Mouse (Mus musculus) heart, embryonic 13.5 days (tissue): ENCODE measurements at regions not wholly inside any gene's neighbourhood (a gene's known extent, or its start where the extent isn't known, plus 50 kb on each side); places are given as distances from the start of the nearest gene placed in this dataset.

Experiments
- ATAC-seq: fragments of 200-750 bp; cut with Nextera tagmentation; 2 replicates; pipeline ENCODE4 v1.8.0; 2017; ENCODE audit warnings: moderate TSS enrichment; ENCODE audit not compliant: insufficient number of reproducible peaks, low FRiP score, low TSS enrichment; ENCODE audit errors: extremely low read depth
- H3K27ac ChIP-seq: fragments of 300-500 bp; sonication (generic); replicated peaks from 2 replicates; pipeline ENCODE4 v1.5.1; 2015; ENCODE audit warnings: moderate library complexity, mild to moderate bottlenecking, inconsistent platforms
- H3K27me3 ChIP-seq: fragments of 300-500 bp; sonication (generic); replicated peaks from 2 replicates; pipeline ENCODE4 v1.6.1; 2015; ENCODE audit warnings: mild to moderate bottlenecking, inconsistent platforms
- H3K36me3 ChIP-seq: fragments of 300-500 bp; sonication (generic); 2 replicates; pipeline ENCODE4 v1.6.1; 2015; ENCODE audit warnings: mild to moderate bottlenecking, inconsistent platforms
- H3K4me1 ChIP-seq: fragments of 300-500 bp; sonication (generic); 2 replicates; pipeline ENCODE4 v1.6.1; 2015; ENCODE audit warnings: inconsistent platforms
- H3K4me2 ChIP-seq: fragments of 300-500 bp; sonication (generic); 2 replicates; pipeline ENCODE4 v1.6.1; 2015; ENCODE audit warnings: inconsistent platforms, mild to moderate bottlenecking, moderate library complexity
- H3K4me3 ChIP-seq: fragments of 300-500 bp; sonication (generic); 2 replicates; pipeline ENCODE4 v1.5.1; 2015; ENCODE audit warnings: moderate library complexity, mild to moderate bottlenecking, inconsistent platforms
- H3K9ac ChIP-seq: fragments of 300-500 bp; sonication (generic); 2 replicates; pipeline ENCODE4 v1.6.1; 2015; ENCODE audit warnings: inconsistent platforms, mild to moderate bottlenecking, moderate library complexity
- H3K9me3 ChIP-seq: fragments of 300-500 bp; sonication (generic); 2 replicates; pipeline ENCODE4 v1.6.1; 2016; ENCODE audit warnings: inconsistent platforms
- WGBS: fragments of 180-500 bp; shearing (Covaris S2); methylation state at CpG from one replicate; pipeline ENCODE4 v1.1.7; 2015; ENCODE audit warnings: mixed read lengths; 5-methylcytosine and 5-hydroxymethylcytosine counted together

DNA sequence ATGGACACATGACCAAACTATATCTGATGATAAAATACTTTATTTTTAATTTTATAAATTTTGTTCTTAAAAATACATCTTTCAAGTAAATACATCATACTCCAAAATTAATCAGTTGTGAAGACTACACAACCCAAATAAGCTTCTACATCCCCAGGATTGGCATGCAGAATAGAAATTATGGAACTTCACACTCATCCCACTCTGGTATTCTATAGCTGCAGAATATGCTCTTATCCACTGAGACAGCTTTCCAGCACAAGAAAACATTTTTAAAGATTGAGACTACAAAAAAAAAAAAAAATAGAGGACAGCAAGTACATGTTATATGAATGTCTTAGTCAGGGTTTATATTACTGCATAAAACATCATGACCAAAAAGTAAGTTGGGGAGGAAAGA lies 94.4 kb downstream of the Gm11232 start:
- no peak overlapping the region for H3K27ac ChIP-seq
- no peak overlapping the region for H3K9ac ChIP-seq
- no peak overlapping the region for H3K4me2 ChIP-seq
- H3K27me3 ChIP-seq = no peaks in the 10 kb centered on the region
- no peak overlapping the region for H3K4me3 ChIP-seq
- no peaks in the 10 kb centered on the region for H3K36me3 ChIP-seq
- H3K4me1 ChIP-seq = no peaks in the 10 kb centered on the region
- H3K9me3 ChIP-seq = no peaks in the 10 kb centered on the region
- ATAC-seq = no peak

- Histone ChIP-seq H3K4me2 (no peak overlapping the region), H3K9ac (no peak overlapping the region), H3K27me3 (no peaks in the 10 kb centered on the region), H3K4me3 (no peak overlapping the region), H3K36me3 (no peaks in the 10 kb centered on the region), H3K27ac (no peak overlapping the region), H3K9me3 (no peaks in the 10 kb centered on the region), H3K4me1 (no peaks in the 10 kb centered on the region)
- WGBS = 88% methylated on average over 10 of the region's 10 CpGs
- ATAC-seq = no peak
Measured at GRCm38 (mm10) chr4:71640521-71640920, 117.2 kb downstream of the Gm11232 start.

DNA sequence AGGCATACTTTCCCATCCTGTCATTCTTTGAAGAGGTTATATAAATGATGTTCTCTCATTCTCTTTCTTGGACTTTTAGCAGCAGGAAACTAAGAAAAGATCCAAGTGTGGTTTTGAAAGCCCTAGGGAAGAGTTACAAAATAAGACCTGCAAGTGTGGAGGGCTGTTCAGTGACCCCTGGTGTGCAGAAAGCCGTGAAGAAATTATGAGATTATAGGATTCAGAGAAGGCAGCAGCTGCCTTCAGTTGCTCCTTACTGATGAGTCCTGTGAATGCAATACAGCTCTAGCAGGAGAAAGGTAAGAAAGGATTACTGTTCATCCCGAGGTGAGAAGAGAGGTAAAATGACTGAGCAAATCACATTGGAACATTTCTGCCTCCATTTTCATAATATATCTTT lies 130.7 kb downstream of the Gm11232 start:
- ATAC-seq = no peak
- Histone ChIP-seq H3K36me3 (no peaks in the 10 kb centered on the region), H3K27me3 (no peaks in the 10 kb centered on the region), H3K9me3 (0 out of 2 replicates have a peak, but pooled peaks cover 6% of the 10 kb centered on the region), H3K4me2 (no peak overlapping the region), H3K4me3 (no peak overlapping the region), H3K27ac (no peak overlapping the region), H3K4me1 (peaks cover 5% of the 10 kb centered on the region; the same call in 1 of the 2 replicates), H3K9ac (no peak overlapping the region)
- WGBS = 46% methylated on average over 2 of the region's 2 CpGs

- Histone ChIP-seq H3K4me3 (no peak overlapping the region), H3K9ac (no peak overlapping the region), H3K4me1 (peaks cover 5% of the 10 kb centered on the region; the same call in 1 of the 2 replicates), H3K9me3 (0 out of 2 replicates have a peak, but pooled peaks cover 7% of the 10 kb centered on the region), H3K27ac (no peak overlapping the region), H3K36me3 (no peaks in the 10 kb centered on the region), H3K4me2 (no peak overlapping the region), H3K27me3 (no peaks in the 10 kb centered on the region)
- 39% methylated on average over 1 of the region's 1 CpGs for WGBS
- ATAC-seq = no peak
Measured at GRCm38 (mm10) chr4:71626626-71627025, 131.1 kb downstream of the Gm11232 start.

DNA sequence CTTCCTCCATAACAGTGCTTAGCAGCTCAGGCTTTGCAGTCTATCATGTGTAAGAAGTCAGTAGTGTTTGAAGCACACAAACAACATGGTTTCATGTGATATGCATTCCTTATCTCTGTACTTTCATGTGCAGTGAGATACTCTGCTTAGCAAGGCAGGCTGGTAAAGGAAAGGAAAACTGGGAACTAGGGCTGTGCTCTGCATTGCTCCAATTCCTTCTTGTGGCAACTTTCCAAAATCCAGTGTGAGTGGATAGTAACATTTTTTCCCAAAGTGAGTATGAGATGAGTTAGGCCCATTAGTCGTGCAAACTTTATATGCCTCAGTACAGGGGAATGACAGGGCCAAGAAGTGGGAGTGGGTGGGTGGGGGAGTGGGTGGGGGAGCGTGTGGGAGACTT lies 133.0 kb downstream of the Gm11232 start:
- no peak overlapping the region for H3K4me3 ChIP-seq
- H3K27ac ChIP-seq = no peak overlapping the region
- H3K9ac ChIP-seq = no peak overlapping the region
- no peak for ATAC-seq
- 0 out of 2 replicates have a peak, but pooled peaks cover 7% of the 10 kb centered on the region for H3K9me3 ChIP-seq
- H3K4me2 ChIP-seq = no peak overlapping the region
- no peaks in the 10 kb centered on the region for H3K27me3 ChIP-seq
- H3K36me3 ChIP-seq = no peaks in the 10 kb centered on the region
- peaks cover 5% of the 10 kb centered on the region; the same call in 1 of the 2 replicates for H3K4me1 ChIP-seq
- 52% methylated on average over 2 of the region's 2 CpGs for WGBS

DNA sequence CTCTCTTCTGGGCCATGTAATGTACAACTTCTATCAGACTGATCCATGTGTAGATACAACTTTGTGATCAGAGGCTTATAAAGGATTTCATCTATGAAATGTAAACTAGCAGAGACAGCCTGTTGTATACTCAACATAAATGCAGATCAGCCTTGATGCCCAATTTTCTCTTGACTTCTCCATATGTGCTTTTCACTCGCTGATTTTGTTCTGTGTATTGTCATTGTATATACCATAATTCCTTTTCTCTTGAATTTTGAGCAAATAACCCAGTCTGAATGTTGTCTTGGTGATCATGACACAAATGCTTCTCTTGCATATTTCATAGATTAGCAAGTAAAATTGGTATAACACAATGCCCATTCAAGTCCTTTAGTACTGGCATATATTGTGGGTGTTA lies 144.0 kb downstream of the Gm11232 start:
- Histone ChIP-seq H3K36me3 (no peaks in the 10 kb centered on the region), H3K4me2 (no peak overlapping the region), H3K27ac (no peak overlapping the region), H3K9me3 (peaks cover 3% of the 10 kb centered on the region; the same call in 1 of the 2 replicates), H3K4me1 (no peaks in the 10 kb centered on the region), H3K4me3 (no peak overlapping the region), H3K9ac (no peak overlapping the region), H3K27me3 (no peaks in the 10 kb centered on the region)
- ATAC-seq = no peak
- 71% methylated on average over 1 of the region's 1 CpGs for WGBS

DNA sequence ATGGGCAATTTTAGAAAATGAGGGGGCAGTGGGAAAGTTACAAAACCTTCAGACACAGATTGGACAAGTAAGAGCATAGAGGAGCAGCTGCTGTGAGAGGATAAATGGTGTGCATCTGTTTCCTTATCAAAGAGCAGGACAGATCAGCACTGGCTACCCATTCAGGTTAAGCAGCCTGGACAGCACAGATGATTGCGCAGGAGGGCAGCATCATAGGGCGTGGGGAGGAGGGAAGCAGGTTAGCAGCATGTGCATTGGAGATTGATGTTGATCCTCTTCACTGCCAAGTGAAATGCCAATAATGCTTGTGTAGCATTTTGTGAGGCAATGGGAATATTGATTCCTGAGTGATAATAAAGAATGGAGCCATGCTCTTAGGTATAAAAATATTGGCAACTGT lies 171.9 kb downstream of the Gm11232 start:
- H3K4me1 ChIP-seq = no peaks in the 10 kb centered on the region
- H3K36me3 ChIP-seq = no peaks in the 10 kb centered on the region
- H3K9me3 ChIP-seq = no peaks in the 10 kb centered on the region
- H3K4me2 ChIP-seq = no peak overlapping the region
- H3K27me3 ChIP-seq = no peaks in the 10 kb centered on the region
- ATAC-seq = no peak
- no peak overlapping the region for H3K27ac ChIP-seq
- H3K9ac ChIP-seq = no peak overlapping the region
- no peak overlapping the region for H3K4me3 ChIP-seq
- WGBS = 69% methylated on average over 2 of the region's 2 CpGs

- Histone ChIP-seq H3K27me3 (no peaks in the 10 kb centered on the region), H3K36me3 (no peaks in the 10 kb centered on the region), H3K4me1 (no peaks in the 10 kb centered on the region), H3K4me3 (no peak overlapping the region), H3K27ac (no peak overlapping the region), H3K4me2 (no peak overlapping the region), H3K9me3 (no peaks in the 10 kb centered on the region), H3K9ac (no peak overlapping the region)
- no peak for ATAC-seq
- 68% methylated on average over 5 of the region's 5 CpGs for WGBS
Measured at GRCm38 (mm10) chr4:71560656-71561055, 197.1 kb downstream of the Gm11232 start.

- Histone ChIP-seq H3K4me1 (no peaks in the 10 kb centered on the region), H3K4me3 (no peak overlapping the region), H3K27ac (no peak overlapping the region), H3K36me3 (no peaks in the 10 kb centered on the region), H3K27me3 (no peaks in the 10 kb centered on the region), H3K9me3 (no peaks in the 10 kb centered on the region), H3K9ac (no peak overlapping the region), H3K4me2 (no peak overlapping the region)
- ATAC-seq = no peak
Measured at GRCm38 (mm10) chr4:71539200-71539599, 218.6 kb downstream of the Gm11232 start.

GRCm38 (mm10) chr4:71537971-71538370 lies 219.8 kb downstream of the Gm11232 start:
- H3K4me1 ChIP-seq = no peaks in the 10 kb centered on the region
- 33% methylated on average over 2 of the region's 2 CpGs for WGBS
- H3K9me3 ChIP-seq = no peaks in the 10 kb centered on the region
- H3K4me2 ChIP-seq = no peak overlapping the region
- H3K9ac ChIP-seq = no peak overlapping the region
- ATAC-seq = no peak
- no peaks in the 10 kb centered on the region for H3K36me3 ChIP-seq
- H3K27ac ChIP-seq = no peak overlapping the region
- no peak overlapping the region for H3K4me3 ChIP-seq
- H3K27me3 ChIP-seq = no peaks in the 10 kb centered on the region

DNA sequence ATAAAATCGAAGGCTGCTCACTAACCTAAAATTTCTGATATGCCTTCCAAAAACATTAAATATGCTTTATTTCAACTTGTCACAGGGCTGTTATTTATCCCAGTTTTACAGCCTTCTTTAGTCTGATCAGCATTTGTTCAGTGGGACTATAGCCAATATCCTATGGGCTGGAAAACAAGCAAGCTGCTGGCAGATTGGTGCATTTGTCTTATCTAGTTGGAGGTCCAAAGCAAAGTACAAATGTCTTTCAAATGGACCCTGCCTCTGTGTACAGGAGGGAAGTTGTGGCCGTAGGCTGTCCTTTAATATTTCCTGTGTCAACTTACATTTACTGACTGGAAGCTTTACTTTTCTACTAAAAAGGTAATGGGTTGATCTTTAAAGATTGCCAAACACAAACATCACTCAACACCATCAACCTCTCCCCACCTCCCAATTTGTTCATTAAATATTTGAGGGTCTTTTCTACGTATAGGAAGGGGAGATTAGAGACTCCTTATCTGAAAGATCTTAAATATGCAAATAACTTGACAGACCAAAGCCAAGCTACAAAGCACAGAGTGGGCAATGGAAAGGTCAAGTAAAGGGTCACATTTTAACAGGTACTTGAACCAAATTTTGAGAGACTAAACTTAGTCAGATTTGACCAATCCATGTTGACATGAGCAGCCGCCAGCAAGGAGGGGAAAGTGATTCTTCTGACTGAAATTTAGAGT lies 233.4 kb downstream of the Gm11232 start:
- Histone ChIP-seq H3K27ac (no peak overlapping the region), H3K9me3 (no peaks in the 10 kb centered on the region), H3K9ac (no peak overlapping the region), H3K27me3 (no peaks in the 10 kb centered on the region), H3K36me3 (no peaks in the 10 kb centered on the region), H3K4me1 (no peaks in the 10 kb centered on the region), H3K4me2 (no peak overlapping the region), H3K4me3 (no peak overlapping the region)
- 55% methylated on average over 4 of the region's 4 CpGs for WGBS
- ATAC-seq = no peak

- no peaks in the 10 kb centered on the region for H3K9me3 ChIP-seq
- H3K27ac ChIP-seq = no peak overlapping the region
- H3K27me3 ChIP-seq = no peaks in the 10 kb centered on the region
- no peak for ATAC-seq
- no peak overlapping the region for H3K4me2 ChIP-seq
- no peaks in the 10 kb centered on the region for H3K36me3 ChIP-seq
- H3K4me1 ChIP-seq = no peaks in the 10 kb centered on the region
- H3K4me3 ChIP-seq = no peak overlapping the region
- H3K9ac ChIP-seq = no peak overlapping the region
Measured at GRCm38 (mm10) chr4:71520751-71521150, 237.0 kb downstream of the Gm11232 start.
